Mouse (Mus musculus) thymus, adult 2 months (tissue): ENCODE measurements around the gene Tef. TPM values are rescaled to one million over a fixed set of nuclear protein-coding genes. Genes with fewer than 3 reads are reported as not detected.

Source experiments
- DNase-seq: peaks from one replicate; pipeline ENCODE4 v3.0.0; 2021
- H3K27ac ChIP-seq: fragments of 200-500 bp; 2 replicates; pipeline ENCODE4 v1.5.1; 2012; ENCODE audit warnings: low read length, control low read depth; ENCODE audit not compliant: control insufficient read depth, insufficient read depth
- H3K27me3 ChIP-seq: fragments of 200-500 bp; 2 replicates; pipeline ENCODE4 v1.6.1; 2012; ENCODE audit warnings: mild to moderate bottlenecking, low read length, moderate library complexity, mixed read lengths; ENCODE audit not compliant: control insufficient read depth, insufficient read depth
- H3K36me3 ChIP-seq: fragments of 200-500 bp; 2 replicates; pipeline ENCODE4 v1.6.1; 2012; ENCODE audit warnings: mild to moderate bottlenecking, low read length, moderate library complexity; ENCODE audit not compliant: control insufficient read depth, insufficient read depth
- H3K4me1 ChIP-seq: fragments of 200-500 bp; replicated peaks from 2 replicates; pipeline ENCODE4 v1.6.1; 2012; ENCODE audit warnings: low read length; ENCODE audit not compliant: control insufficient read depth, insufficient read depth
- H3K4me3 ChIP-seq: fragments of 200-500 bp; 2 replicates; pipeline ENCODE4 v1.5.1; 2012; ENCODE audit warnings: mild to moderate bottlenecking, low read length, control low read depth, moderate library complexity; ENCODE audit not compliant: control insufficient read depth, insufficient read depth
- CTCF ChIP-seq: fragments of 200-500 bp; IDR thresholded peaks from 2 replicates; pipeline ENCODE4 v1.5.1; 2012; ENCODE audit warnings: mild to moderate bottlenecking, control low read depth, low read length, moderate library complexity, borderline replicate concordance; ENCODE audit not compliant: control insufficient read depth, poor library complexity, insufficient read depth; ENCODE audit errors: extremely low read depth
- POLR2A ChIP-seq: fragments of 200-500 bp; IDR thresholded peaks from 2 replicates; pipeline ENCODE4 v1.6.1; 2012; ENCODE audit warnings: mild to moderate bottlenecking, low read length, control low read depth, moderate library complexity; ENCODE audit not compliant: control insufficient read depth, poor library complexity, insufficient read depth; ENCODE audit errors: extremely low read depth
- whole genome bisulfite sequencing: fragments of 180-500 bp; shearing (Covaris S2); methylation state at CpG from one replicate; pipeline ENCODE4 v1.1.7; 2018; 5-methylcytosine and 5-hydroxymethylcytosine counted together
- polyA plus RNA-seq: library from polyadenylated mRNA; depleted of rRNA; stranded (reverse); fragments of >200 nt; gene quantifications from 2 replicates; pipeline ENCODE4 v1.2.3, GENCODE M21; 2012; rRNA removed

Gene Tef
- polyA plus RNA-seq, 1 experiment, result 34.6 TPM

GRCm38 (mm10) chr15:81872262-81873136 lies 70.3 kb downstream of the Tef start, which contains the start of gene Aco2:
Aco2 (plus strand) TSS chr15:81872309.
- no peak for TF ChIP-seq CTCF
- peak; percentile 34; the same call in 1 of the 2 replicates for TF ChIP-seq POLR2A
- peaks cover 9% of the 10 kb centered on the region; the same call in 1 of the 2 replicates for H3K4me1 ChIP-seq
- peak within 1 kb of the TSS; percentile 70 for H3K4me3 ChIP-seq
- H3K27ac ChIP-seq, result peak within 1 kb of the TSS; percentile 90
- DNase-seq, result peak; percentile 99
- WGBS, result under 1% methylated on average over 53 of the region's 53 CpGs
- no peaks in the 10 kb centered on the region for H3K27me3 ChIP-seq
- H3K36me3 ChIP-seq, result peaks cover 28% of the 10 kb centered on the region

Other genes starting within 250 kb of the Tef start
- 60.6 and 70.7 TPM in 2 replicates for gene Ep300, start 217.1 kb upstream of the Tef start, polyA plus RNA-seq
- 35.4 and 35.6 TPM in 2 replicates for gene L3mbtl2, start 138.5 kb upstream of the Tef start, polyA plus RNA-seq
- 1.7 TPM in 2 replicates for gene Chadl, start 105.1 kb upstream of the Tef start, polyA plus RNA-seq
- gene Zc3h7b, start 57.4 kb upstream of the Tef start, polyA plus RNA-seq, result 42.3 and 49.5 TPM in 2 replicates
- gene Rangap1, start 56.9 kb upstream of the Tef start, polyA plus RNA-seq, result 73.9 and 82.0 TPM in 2 replicates
- 64.6 and 76.1 TPM in 2 replicates for gene Tob2, start 56.4 kb downstream of the Tef start, polyA plus RNA-seq
- gene Phf5a, start 69.5 kb downstream of the Tef start, polyA plus RNA-seq, result 71.7 and 87.9 TPM in 2 replicates
- 342 and 377 TPM in 2 replicates for gene Aco2, start 69.9 kb downstream of the Tef start, polyA plus RNA-seq
- 16.7 and 17.5 TPM in 2 replicates for gene Polr3h, start 123.8 kb downstream of the Tef start, polyA plus RNA-seq
- gene Csdc2, start 134.3 kb downstream of the Tef start, polyA plus RNA-seq, result 1.9 and 6.8 TPM in 2 replicates
- 64.1 and 68.7 TPM in 2 replicates for gene Pmm1, start 158.5 kb downstream of the Tef start, polyA plus RNA-seq
- gene 1700029P11Rik, start 178.1 kb downstream of the Tef start, polyA plus RNA-seq, result not detected in 2 replicates
- gene Xrcc6, start 185.4 kb downstream of the Tef start, polyA plus RNA-seq, result 183 and 225 TPM in 2 replicates
- 199 and 252 TPM in 2 replicates for gene Desi1, start 231.4 kb downstream of the Tef start, polyA plus RNA-seq
- gene Snu13, start 245.2 kb downstream of the Tef start, polyA plus RNA-seq, result 122 and 134 TPM in 2 replicates